In the genomic region with DNA sequence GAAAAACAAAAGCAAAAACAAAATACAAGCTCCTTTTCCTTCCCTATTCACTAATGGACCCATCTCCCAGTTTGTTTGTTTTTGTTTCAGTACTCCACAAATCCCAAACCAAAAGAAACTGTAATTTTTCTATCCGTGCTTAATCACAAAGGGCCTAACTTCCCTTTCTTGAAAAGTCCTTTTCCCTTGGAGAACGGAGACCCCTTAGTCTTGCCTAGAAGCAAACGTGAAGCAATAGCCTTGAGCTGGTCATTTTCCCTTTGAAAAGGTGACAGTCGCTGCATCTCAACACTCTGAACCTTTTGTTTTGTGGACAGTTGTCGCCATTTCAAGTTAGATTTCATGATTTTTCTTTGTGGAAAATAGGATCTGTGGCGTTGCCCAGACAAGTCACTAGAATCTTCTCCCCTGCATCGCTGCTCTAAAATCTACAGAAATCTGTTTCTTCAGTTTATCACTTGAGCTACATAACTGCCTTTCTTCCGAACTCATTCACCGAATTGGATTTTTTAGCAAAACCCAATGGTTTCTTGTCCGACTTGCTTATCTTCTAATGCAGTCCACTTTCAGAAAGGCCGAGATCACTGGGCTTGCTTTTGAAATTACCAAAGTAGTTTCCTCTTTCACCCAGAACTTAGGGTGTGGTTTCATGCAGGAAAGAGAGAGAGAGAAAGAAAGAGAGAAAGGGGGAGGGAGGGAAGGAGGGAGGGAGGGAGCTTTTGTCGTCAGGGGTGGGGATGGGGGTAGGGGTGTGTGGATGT, we compare ENCODE assay signal across 8 mouse cellular contexts. TPM values are rescaled to one million over a fixed set of nuclear protein-coding genes. Genes with fewer than 3 reads are reported as not detected.
DNase-seq lines count a peak whose midpoint lies in the region; ATAC-seq and TF ChIP-seq lines count a peak whose summit lies in the region.

No protein-coding gene starts in this region.

- TF ChIP-seq CTCF in bone marrow macrophage, adult 2 months (IDR thresholded peaks at IDR 0.05; ENCODE audit: low read depth, low read length) = no peak

- H3K4me1 ChIP-seq in kidney, embryonic 15.5 days = peaks cover 31% of the 10 kb centered on the region
- peaks cover 15% of the 10 kb centered on the region for H3K4me1 ChIP-seq in bone marrow macrophage, adult 2 months (ENCODE audit: control insufficient read depth, insufficient read depth, low read length)
- peaks cover 37% of the 10 kb centered on the region for H3K4me1 ChIP-seq in hindbrain, embryonic 15.5 days (replicated peaks)
- H3K4me1 ChIP-seq in midbrain, embryonic 13.5 days (replicated peaks) = peaks cover 37% of the 10 kb centered on the region

- H3K4me3 ChIP-seq in kidney, embryonic 15.5 days (replicated peaks) = peak overlapping the region; percentile 73
- H3K4me3 ChIP-seq in bone marrow macrophage, adult 2 months (ENCODE audit: insufficient read depth, low read length) = peak overlapping the region; percentile 80
- peak overlapping the region; percentile 57 for H3K4me3 ChIP-seq in hindbrain, embryonic 15.5 days
- H3K4me3 ChIP-seq in midbrain, embryonic 13.5 days (replicated peaks) = peak overlapping the region; percentile 82

- H3K27me3 ChIP-seq in kidney, embryonic 15.5 days = 0 out of 2 replicates have a peak, but pooled peaks cover 10% of the 10 kb centered on the region
- H3K27me3 ChIP-seq in hindbrain, embryonic 15.5 days = no peaks in the 10 kb centered on the region
- H3K27me3 ChIP-seq in midbrain, embryonic 13.5 days = no peaks in the 10 kb centered on the region

- peaks cover 13% of the 10 kb centered on the region for H3K36me3 ChIP-seq in kidney, embryonic 15.5 days
- no peaks in the 10 kb centered on the region for H3K36me3 ChIP-seq in hindbrain, embryonic 15.5 days
- H3K36me3 ChIP-seq in midbrain, embryonic 13.5 days = peaks cover 4% of the 10 kb centered on the region; the same call in 1 of the 2 replicates

- 5% methylated on average over 12 of the region's 12 CpGs for WGBS in kidney, embryonic 15.5 days
- 3% methylated on average over 12 of the region's 12 CpGs for WGBS in hindbrain, embryonic 15.5 days
- WGBS in midbrain, embryonic 13.5 days = 2% methylated on average over 12 of the region's 12 CpGs

- H3K4me2 ChIP-seq in kidney, embryonic 15.5 days = peak overlapping the region; percentile 79
- peak overlapping the region; percentile 85 for H3K4me2 ChIP-seq in hindbrain, embryonic 15.5 days
- H3K4me2 ChIP-seq in midbrain, embryonic 13.5 days (replicated peaks) = peak overlapping the region; percentile 78

- no peaks in the 10 kb centered on the region for H3K9me3 ChIP-seq in kidney, embryonic 15.5 days (replicated peaks)
- H3K9me3 ChIP-seq in hindbrain, embryonic 15.5 days = no peaks in the 10 kb centered on the region
- H3K9me3 ChIP-seq in midbrain, embryonic 13.5 days = no peaks in the 10 kb centered on the region

- peak; percentile 5 for ATAC-seq in kidney, embryonic 15.5 days (replicated peaks; ENCODE audit: low FRiP score)
- ATAC-seq in hindbrain, embryonic 15.5 days (ENCODE audit: low FRiP score, low read depth) = no peak
- ATAC-seq in midbrain, embryonic 13.5 days = 0 out of 2 replicates have a peak, but pooled peaks have one; percentile 0

- H3K9ac ChIP-seq in kidney, embryonic 15.5 days = peak overlapping the region; percentile 69; the same call in 1 of the 2 replicates
- H3K9ac ChIP-seq in hindbrain, embryonic 15.5 days = peak overlapping the region; percentile 61
- H3K9ac ChIP-seq in midbrain, embryonic 13.5 days (replicated peaks) = peak overlapping the region; percentile 93

- no peak for DNase-seq in kidney, postnatal 36 days
- no peak for DNase-seq in cerebellum, adult 8-10 months
- no peak for DNase-seq in gastrocnemius, adult 8-10 months (ENCODE audit: low spot score in 2 of 2)
- DNase-seq in spleen, adult 12 weeks (ENCODE audit: low spot score) = no peak

- TF ChIP-seq POLR2A in bone marrow macrophage, adult 2 months (IDR thresholded peaks at IDR 0.05; ENCODE audit: borderline replicate concordance, low read depth, low read length) = no peak

- peak overlapping the region; percentile 97 for H3K27ac ChIP-seq in kidney, embryonic 15.5 days
- H3K27ac ChIP-seq in bone marrow macrophage, adult 2 months (ENCODE audit: insufficient read depth, low read depth, low read length) = peak overlapping the region; percentile 100
- H3K27ac ChIP-seq in hindbrain, embryonic 15.5 days (replicated peaks) = peak overlapping the region; percentile 90
- peak overlapping the region; percentile 94 for H3K27ac ChIP-seq in midbrain, embryonic 13.5 days

RNA-seq across cellular contexts. Expression of a gene that starts 0.9 kb away (rescaled TPM):
- 484 and 516 TPM in 2 replicates for polyA plus RNA-seq in kidney, embryonic 15.5 days (2015; fragmentation: Nextera tagmentation; extraction: Ambion mirVana)
- 1,643 and 1,732 TPM in 2 replicates for polyA plus RNA-seq in bone marrow macrophage, adult 2 months (2012; ENCODE audit: insufficient read depth, insufficient read length, missing spikeins)
- polyA plus RNA-seq in hindbrain, embryonic 15.5 days (2015; fragmentation: Nextera tagmentation; extraction: Ambion mirVana) = 469 and 517 TPM in 2 replicates
- 773 and 781 TPM in 2 replicates for polyA plus RNA-seq in midbrain, embryonic 13.5 days (2015; fragmentation: Nextera tagmentation; extraction: Ambion mirVana)
- total RNA-seq in gastrocnemius, adult 8-10 months (2022) = 100 to 1,000 TPM in 1 of 4 experiments, 10 to 100 TPM in 3; 64.2 to 139 (median 92.0) TPM

RNA-seq across cellular contexts. Expression of a gene that starts 28.4 kb away (rescaled TPM):
- 13.4 and 13.9 TPM in 2 replicates for polyA plus RNA-seq in kidney, embryonic 15.5 days (2015; fragmentation: Nextera tagmentation; extraction: Ambion mirVana)
- 3.9 and 6.9 TPM in 2 replicates for polyA plus RNA-seq in bone marrow macrophage, adult 2 months (2012; ENCODE audit: insufficient read depth, insufficient read length, missing spikeins)
- polyA plus RNA-seq in hindbrain, embryonic 15.5 days (2015; fragmentation: Nextera tagmentation; extraction: Ambion mirVana) = 7.2 and 8.5 TPM in 2 replicates
- 7.1 and 8.0 TPM in 2 replicates for polyA plus RNA-seq in midbrain, embryonic 13.5 days (2015; fragmentation: Nextera tagmentation; extraction: Ambion mirVana)
- 1 to 10 TPM; 2.4 to 4.1 (median 3.7) TPM for total RNA-seq in gastrocnemius, adult 8-10 months (2022)
